Mouse (Mus musculus): ENCODE data around the gene Mbd5.

GRCm38 (mm10) chr2:49283583-49283982 lies 334.3 kb downstream of the Mbd5 start:
- no peak for TF ChIP-seq CTCF (IDR thresholded peaks at IDR 0.05; ENCODE audit: control insufficient read depth, insufficient read depth, low read length)
- TF ChIP-seq POLR2A (IDR thresholded peaks at IDR 0.05; ENCODE audit: borderline replicate concordance, control insufficient read depth, low read depth, low read length), result no peak

All from bone marrow, adult 2 months (tissue).